Mouse (Mus musculus) gastrocnemius, postnatal 4 days (tissue): ENCODE results near the gene Padi2. TPM values are rescaled to one million over a fixed set of nuclear protein-coding genes. Genes with fewer than 3 reads are reported as not detected.
A peak's percentile ranks its signal among the peaks of the same experiment; 100 is the strongest.

Experiments used
- DNase-seq, 2 experiments: peaks; one replicate each; pipeline ENCODE4 v3.0.0; 2021 to 2022; ENCODE audit warnings: low spot score in 2 of 2, mixed read lengths in 2 of 2
- total RNA-seq, 2 experiments: library from RNA; stranded (reverse); gene quantifications; 2 replicates each; pipeline ENCODE4 v1.2.3; 2021

Gene Padi2
- total RNA-seq, 2 experiments from 2014 or later = 73.9 to 78.5 TPM

DNA sequence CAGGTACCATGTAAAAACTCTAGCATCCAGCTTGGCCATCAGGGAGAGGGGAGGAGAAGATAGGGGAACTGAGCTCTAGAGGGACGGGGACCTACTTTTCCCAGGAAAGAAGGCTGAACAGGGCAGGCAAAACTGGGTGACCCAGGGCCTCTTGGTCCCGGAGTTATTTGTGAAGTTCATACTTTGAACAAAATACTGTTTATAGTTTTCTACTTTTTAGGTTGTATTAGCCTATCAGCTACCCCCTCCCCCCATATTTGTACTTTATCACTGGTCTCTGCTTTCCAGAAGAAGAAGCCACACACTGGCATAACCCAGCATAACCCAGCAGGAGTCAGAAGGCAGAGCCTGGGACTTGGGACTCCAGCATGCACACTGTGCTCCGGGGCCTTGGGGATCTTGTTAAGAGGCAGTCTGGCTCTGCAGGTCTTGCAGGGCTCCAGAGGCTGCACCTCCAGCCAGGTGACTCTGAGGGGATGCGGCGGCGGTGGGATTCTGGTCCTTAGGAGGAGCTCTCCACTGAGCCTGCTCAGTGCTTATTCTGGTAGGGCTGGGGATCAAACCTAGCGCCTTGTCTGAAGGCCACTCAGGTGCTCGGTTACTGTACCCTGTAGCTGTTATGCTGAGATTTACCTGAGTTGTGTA, 25.0 kb upstream of the Padi2 start:
- no peak for DNase-seq

DNA sequence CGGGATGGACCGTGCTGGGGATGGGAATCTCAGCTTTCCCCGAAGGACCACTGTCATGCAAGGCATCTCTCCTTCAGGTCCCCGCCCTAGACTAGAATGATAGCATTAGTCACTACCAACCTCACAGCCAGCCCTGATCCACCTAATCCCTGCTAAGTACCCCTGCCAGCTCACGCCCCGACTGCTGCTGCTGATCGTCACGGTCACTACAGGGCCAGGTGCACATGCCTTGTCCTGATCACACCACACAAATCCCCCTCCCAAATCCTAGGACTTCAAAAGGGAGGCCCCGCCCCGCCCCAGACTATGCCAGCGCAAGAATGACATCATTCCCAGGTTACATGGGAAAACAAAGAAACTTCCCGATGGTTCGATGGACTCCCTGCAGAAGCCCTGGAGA, 24.4 kb upstream of the Padi2 start:
- no peak for DNase-seq

DNA sequence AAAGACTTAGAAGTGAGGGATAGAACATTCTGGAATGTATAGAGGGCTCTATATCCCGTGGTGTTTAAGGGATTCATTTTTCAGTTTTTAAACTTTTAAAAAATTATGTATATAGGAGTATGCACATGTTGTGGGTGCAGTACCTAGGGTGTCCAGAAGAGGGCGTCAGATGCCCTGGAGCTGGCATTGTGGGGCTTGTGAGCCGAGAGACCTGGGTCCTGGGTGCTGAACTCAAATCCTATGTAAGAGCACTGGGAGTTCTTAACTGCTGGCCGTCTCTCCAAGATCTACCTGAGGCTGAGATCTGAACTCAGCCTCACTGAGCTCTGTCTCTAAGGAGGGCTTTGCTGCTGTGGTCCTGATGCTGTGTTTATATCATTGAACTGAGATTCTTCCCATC, 23.8 kb upstream of the Padi2 start:
- peak in 1 of 2 experiments; percentile 12 for DNase-seq

DNA sequence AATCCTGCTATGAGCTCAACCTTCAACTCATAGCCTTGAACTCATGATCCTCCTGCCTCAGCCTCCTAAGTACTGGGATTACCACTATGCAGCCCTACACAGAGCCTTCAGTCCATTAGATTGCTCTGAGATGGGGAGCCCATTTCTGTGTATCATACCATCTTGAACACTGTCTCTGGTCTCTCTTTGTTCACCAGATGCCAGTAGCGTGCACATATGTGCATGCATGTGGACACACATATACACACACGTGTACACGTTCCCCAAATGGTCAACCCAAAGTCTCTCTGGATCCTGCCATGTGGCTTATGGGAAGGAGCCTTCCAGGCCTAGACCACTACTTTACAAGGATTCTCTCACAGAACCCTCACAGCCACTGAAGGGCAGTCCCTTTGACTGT, 23.2 kb upstream of the Padi2 start:
- no peak for DNase-seq

DNA sequence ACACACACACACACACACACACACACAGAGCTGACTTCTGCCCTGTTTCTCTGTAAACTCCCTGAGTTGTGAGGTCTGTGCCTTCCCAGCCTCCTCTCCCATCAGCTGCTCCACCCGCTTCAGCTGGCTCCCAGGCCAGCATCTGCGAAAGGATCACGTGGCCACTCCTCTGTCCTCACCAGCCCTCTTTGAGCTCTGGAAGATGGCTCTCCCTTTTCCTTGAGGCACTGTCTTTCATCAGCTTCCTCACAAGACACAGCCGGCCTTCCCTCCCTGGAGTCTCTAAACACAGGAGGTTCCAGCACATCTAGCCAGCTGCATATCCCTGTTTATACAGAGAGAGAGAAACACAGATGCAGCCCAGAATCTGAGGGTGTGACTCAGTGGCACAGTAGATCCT, 22.3 kb upstream of the Padi2 start:
- DNase-seq = peak; percentile 21 to 56

DNA sequence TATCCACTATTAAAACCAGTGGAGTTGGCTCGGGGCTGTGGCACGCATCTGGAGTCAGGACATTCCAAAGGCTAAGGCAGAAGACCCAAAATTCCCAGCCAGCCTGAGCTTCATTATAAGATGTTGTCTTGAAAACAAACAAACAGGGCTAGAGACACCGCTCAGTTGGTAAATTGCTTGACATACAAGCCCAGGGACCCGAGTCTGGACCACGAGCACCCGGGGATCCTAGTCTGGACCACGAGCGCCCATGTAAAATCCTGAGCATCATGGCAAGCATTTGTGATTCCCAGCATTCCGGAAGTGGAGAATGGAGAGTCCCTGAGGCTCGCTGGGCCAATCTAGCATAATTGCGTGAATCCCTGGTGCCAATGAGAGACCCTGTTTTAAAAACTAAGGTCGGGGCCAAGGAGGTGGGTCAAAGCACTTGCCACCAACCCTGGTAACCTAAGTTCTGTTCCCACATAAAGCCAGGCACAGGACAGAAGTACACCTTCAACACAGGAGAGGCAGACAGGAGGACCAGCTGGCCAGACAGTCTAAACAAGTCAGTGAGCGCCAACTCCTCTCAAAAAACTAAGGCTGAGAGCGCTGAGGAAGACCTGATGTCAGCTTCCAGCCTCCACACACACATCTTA, 14.5 kb upstream of the Padi2 start:
- DNase-seq = peak in 1 of 2 experiments; percentile 6

DNA sequence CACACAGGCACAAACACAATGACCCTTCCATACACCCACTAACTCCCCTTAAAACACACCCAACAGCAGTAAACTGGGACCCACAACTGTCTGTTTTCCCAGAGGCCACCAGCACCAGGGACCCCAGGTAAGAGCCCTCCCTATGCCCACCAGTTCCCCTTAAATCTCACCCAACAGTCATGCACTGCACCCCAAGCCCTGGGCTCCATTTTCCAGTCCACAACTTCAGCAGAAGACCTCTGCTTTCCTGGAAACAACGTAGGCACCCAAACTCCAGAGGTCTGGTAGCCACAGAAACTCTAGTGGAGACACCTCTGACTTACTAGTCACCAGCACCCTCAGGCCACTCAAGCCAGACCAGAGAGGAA, 14.0 kb upstream of the Padi2 start:
- DNase-seq = peak in 1 of 2 experiments; percentile 10

DNA sequence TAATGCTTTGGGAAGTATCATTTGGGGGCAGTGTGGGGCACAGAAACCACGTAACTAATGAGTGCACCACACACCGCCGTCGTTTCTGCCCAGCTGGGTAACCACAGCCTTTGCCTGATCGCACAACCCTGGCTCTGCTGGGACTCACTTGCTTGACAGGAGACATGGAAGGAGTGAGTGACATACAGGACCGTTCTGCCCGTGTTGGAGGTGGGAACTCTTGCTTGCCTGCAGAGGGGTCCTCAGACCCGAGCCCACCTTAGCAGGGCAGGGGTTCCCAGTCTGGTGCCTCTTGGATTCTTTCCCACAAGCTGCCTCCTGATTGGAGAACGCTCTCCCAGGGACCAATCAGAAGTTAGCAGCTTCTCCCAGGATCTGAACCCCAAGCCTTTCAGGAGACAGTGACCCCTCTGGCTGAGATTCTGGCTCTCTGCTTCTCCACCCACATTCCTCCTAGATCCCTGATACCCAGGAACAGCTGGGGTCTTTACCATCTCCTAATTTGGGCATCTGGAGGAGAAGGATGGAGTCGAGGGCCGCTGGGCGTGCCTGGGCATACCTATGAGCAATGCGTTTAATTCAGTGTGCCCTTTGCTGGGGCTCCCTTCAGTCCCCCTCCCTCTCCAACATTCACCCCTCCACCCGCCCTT, 1.2 kb upstream of the Padi2 start:
- peak in 1 of 2 experiments; percentile 15 for DNase-seq

DNA sequence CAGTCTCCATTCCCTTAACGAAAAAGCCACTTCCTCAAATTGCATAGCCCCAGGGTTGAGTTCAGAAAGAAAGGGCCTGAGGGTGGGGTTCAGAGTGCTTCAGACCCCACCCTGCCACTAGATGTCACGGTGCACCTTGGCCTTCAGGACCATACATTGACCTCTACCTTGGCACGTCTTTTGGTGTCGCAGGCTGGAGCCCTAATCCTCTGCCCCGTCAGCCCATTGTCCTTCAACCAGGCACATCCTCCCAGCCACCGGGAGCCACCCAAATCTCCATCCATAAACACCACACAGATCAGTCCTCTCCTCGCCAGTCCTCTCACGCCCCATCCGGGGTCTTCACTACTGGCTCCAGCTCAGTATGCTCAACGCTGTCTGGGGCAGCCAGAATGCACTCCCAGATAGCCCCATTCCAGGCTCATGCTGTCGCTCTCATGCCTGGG, 695 bp upstream of the Padi2 start:
- DNase-seq = peak in 1 of 2 experiments; percentile 16

DNA sequence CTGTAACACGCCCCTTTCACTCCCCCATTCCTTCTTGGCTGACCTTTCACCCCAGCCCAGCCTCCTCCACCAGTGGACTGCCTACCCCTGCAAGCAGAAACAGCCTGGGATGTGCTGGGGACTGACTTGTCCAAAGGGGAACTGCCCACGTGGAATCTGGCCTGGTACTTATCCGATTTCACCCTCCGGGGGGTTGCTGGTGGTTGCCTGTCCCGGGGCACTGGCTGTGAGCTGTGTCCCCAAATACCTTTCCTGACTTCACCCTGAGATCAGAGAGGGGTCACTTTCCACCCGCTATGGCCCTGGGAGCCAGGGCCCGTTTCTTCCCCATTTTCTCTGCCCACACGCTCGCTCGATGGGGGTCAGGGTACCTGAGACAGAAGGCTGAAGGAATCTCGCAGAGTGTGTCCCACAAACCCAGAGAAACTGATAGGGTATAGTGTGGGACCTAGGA, 710 bp downstream of the Padi2 start:
- DNase-seq = peak in 1 of 2 experiments; percentile 12

DNA sequence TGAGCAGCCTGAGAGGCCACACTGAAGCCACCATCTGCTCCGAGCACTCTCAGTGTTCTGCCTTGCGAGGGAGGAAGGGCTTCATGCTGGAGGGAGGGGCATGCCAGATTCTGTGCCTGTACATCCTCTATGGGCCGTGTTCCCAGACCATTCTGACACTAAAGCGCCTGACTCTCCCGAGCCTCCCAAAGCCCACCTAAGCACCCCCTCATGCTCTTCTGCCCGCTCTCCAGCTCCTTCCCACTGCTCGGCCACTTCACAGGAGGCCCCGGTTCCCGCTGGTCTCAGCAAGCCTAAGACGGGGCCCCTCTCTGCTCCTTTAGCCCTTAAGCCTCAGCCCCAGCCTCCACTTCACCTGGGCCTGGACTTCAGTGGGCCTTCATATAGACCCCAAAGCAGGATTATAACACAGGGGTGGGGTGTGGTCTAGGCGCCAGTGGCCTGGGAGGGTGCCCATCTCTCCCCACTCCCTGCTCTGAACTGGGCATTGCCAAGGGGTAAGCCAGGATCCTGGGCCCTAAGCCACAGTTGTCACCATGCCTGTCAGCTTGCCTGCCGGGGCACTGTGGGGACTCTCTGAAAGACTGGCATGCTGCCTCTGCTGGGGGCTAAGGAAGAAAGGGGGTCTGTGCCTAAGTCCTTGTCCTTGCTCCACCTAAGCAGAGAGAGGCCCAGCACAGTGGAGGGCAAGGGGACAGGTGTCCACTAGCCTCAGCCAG, 1.3 kb downstream of the Padi2 start:
- DNase-seq = peak in 1 of 2 experiments; percentile 13

DNA sequence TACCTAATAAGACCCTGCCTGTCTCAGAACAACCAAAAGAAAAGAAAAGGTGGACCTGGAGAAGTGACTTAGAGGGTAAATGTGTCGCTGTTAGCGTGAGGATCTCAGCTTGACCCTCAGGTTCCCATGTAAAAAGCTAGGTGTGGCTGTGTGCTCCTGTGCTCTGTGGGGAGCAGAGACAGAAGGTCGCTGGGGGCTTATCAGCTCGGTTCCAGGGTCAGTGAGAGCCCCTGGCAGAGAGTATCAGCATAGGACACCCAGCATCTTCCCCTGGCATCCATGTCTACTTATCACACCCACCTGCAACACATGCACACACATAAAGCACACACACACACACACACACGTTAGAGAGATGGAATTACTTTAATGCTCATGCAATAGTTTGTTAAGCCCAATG, 2.5 kb downstream of the Padi2 start:
- no peak for DNase-seq

DNA sequence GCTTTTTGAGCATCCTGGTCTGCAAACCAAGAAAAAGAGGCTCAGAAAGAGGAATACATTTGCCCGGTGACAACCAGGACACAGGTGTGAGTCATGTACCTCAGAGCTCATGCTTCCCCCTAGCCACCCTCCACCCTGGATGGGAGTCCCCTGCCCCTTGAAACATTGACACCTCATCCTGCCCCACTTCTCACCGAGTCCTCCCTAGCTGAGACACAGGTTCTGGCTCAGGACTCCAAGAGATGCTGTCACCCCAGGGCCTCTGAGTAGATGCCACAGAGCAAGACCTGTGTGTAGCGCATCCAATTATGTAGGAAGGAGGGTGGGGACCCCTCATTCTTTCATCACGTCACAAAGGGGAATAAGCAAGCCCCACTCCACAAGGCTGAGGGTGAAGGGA, 3.4 kb downstream of the Padi2 start:
- peak in 1 of 2 experiments; percentile 13 for DNase-seq

DNA sequence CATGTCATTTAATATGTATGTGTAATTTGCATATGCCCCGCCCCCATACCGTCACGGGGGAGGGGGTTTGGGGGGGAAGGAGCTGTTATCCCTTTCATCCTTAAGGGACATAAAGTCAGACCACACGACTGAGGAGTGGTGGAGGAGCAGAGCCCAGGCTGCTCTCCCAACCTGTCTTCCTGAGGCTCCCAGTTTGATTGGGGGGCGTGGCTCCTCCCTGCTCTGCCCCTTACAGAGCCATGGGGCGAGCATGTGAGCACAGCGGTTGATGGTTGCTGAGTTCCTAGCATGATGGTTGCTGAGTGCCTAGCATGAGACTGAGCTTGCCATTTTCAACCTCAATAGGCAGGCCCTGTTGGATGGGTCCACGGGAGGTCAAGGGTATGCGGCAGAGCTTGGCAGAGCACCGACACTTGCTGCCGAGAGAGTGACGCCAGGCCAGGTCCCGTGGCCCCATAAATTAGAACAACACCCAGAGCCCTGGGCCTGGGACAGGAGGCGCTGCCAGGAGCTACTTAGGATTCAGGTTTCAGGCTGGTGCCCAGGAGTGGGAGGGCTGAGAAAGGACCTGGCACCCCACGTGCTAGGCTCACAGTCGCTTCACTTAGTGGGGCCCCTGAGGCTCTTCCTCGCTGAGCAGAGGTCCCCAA, 4.6 kb downstream of the Padi2 start:
- DNase-seq = peak in 1 of 2 experiments; percentile 16

DNA sequence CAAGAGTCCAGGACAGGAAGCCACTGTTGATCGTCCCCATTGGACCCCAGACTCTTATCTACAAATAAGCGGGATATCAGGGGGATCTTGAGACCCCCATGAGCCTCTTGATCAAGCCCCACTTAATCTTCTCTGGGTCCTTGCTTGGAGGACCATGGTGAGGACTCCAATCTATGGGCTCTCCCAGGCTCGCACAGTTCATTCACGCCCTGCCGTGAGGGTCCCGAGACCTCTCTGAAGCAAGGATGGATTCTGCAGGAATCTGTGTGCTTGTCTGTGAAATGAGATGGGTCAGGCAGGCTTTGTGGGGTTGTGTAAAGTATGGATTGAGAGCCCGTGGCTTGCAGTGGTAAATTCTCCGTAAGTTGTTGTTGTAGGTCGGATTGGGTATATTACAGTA, 5.3 kb downstream of the Padi2 start:
- DNase-seq = peak in 1 of 2 experiments; percentile 13

DNA sequence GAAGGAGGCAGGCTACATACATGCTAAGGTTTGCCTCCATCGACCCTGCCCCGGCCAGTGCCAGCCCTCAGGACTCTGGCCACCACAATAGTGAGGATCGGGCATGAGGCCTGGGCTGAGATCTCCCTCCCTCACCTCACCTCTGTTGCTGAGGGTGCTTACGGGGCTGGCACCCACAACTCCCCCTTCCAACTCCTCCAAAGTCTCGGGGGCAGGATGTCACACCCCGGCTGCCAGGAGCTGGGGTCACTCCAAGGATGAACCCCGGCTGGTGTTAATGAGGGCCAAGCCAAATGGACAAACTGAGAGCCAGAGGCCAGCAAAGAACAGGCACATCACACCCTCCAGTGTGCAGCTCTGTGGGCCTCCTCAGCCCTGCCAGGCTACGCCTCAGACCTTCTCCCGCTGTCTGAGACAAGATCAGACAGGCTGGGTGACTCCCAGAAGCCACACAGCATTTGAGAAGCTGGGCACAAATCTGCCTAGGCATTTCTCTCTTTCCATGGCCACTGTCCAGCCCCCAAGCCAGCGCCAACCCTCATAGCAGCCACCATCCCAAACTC, 6.2 kb downstream of the Padi2 start:
- DNase-seq = no peak

DNA sequence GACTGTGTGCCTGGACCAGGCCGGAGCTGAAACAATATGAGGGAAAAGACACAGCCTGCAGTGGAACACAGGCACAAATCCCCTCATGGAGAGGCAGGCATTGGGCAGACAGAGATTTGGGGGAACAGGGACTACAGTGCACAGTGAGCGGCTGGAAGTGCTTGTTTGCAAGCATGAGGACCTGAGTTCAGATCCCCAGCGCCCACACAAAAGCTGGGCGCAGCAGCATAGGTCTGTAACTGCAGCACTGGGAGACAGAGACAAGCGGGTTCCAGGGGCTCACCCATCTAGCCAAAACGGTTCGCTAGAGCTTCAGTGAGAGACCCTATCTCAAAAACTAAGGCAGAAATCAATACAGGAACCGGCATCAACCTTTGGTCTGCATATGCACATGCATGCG, 7.4 kb downstream of the Padi2 start:
- peak in 1 of 2 experiments; percentile 10 for DNase-seq

DNA sequence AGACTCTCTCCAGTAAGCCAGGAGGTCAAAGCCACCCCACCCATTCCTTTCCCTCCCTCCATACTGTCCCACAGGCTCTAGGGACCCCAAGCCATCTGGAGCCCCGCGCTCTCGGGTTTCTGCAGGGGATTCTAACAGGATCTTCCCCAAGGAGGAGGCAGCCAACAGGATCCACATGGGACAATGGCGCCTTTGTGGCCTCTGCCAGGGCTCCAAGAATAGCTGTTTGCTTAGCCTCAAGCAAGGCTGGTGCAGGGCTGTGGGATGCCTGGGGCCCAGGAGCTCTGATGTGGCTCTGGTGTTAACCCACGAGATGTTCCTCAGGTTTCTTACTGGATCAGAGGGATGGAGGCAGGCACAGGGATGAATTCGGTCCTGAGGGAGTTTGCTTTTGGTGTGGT, 8.6 kb downstream of the Padi2 start:
- DNase-seq = peak in 1 of 2 experiments; percentile 17

DNA sequence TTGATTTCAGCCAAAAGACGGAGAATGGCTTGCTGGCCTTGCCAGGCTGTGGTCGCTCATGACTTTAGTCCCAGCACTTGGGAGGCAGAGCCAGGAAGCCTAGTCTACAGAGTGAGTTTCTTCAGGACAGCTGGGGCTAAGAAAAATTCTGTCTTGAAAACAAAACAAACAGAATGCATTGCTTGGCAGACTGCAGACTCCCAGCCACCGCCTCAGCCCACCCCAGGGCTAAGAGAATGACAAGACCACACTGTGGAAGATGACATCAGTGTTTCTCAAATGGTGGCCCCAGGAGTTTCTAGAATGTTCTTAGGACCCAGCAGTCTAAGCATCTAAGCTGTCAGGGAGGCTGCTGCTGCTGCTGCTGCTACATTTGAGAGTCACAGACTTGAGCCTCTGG, 9.1 kb downstream of the Padi2 start:
- peak in 1 of 2 experiments; percentile 13 for DNase-seq

DNA sequence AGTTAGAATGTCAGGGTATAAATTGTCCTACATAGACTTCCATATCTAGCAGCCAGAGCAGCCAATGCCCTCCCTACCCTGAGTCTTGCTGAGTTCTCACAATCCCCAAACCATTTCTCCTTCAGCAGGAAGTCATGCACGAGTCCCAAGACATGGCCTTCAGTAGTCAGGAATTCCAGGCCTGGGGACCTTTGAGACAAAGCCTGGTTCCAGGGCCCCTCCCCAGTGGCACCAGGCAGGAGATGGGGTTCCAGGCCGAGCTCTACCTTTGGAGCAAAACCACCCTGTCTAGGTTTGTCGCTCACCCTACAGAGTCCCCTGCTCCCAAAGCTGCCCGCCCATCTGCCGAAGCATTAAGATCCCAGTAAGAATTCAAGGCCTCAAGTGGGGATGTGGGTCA, 10.2 kb downstream of the Padi2 start:
- DNase-seq = peak in 1 of 2 experiments; percentile 17

DNA sequence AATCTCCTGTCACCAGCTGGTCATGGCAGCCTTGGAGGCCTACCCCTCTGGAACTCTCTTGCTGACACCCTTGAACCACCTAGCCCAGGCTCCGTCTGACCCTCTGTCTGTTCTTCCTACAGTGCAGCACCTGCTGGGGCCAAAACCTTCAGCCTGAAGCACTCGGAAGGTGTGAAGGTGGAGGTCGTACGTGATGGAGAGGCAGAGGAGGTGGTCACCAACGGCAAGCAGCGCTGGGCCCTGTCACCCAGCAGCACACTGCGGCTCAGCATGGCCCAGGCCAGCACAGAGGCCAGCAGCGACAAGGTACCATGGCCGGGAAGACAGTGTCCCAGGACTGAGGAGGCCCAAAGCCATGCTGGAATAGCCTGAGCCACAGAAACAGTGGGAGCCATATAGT, 11.3 kb downstream of the Padi2 start:
- peak in 1 of 2 experiments; percentile 13 for DNase-seq
